Mouse (Mus musculus) midbrain, embryonic 15.5 days (tissue): Measurements from ENCODE around the gene Pes1. TPM values are rescaled to one million over a fixed set of nuclear protein-coding genes. Genes with fewer than 3 reads are reported as not detected.

Experiments used
- ATAC-seq: fragments of 200-750 bp; cut with Nextera tagmentation; replicated peaks from 2 replicates; pipeline ENCODE4 v1.8.0; 2017; ENCODE audit warnings: moderate TSS enrichment
- H3K27ac ChIP-seq: fragments of 300-500 bp; sonication (generic); 2 replicates; pipeline ENCODE4 v1.5.1; 2015; ENCODE audit warnings: mild to moderate bottlenecking, inconsistent platforms
- H3K27me3 ChIP-seq: fragments of 300-500 bp; sonication (generic); replicated peaks from 2 replicates; pipeline ENCODE4 v1.6.1; 2015; ENCODE audit warnings: inconsistent platforms
- H3K36me3 ChIP-seq: fragments of 300-500 bp; sonication (generic); replicated peaks from 2 replicates; pipeline ENCODE4 v1.6.1; 2015; ENCODE audit warnings: inconsistent platforms
- H3K4me1 ChIP-seq: fragments of 300-500 bp; sonication (generic); 2 replicates; pipeline ENCODE4 v1.6.1; 2015; ENCODE audit warnings: inconsistent platforms
- H3K4me2 ChIP-seq: fragments of 300-500 bp; sonication (generic); 2 replicates; pipeline ENCODE4 v1.6.1; 2015; ENCODE audit warnings: inconsistent platforms, mild to moderate bottlenecking, moderate library complexity
- H3K4me3 ChIP-seq: fragments of 300-500 bp; sonication (generic); 2 replicates; pipeline ENCODE4 v1.5.1; 2015; ENCODE audit warnings: mild to moderate bottlenecking, inconsistent platforms
- H3K9ac ChIP-seq: fragments of 300-500 bp; sonication (generic); 2 replicates; pipeline ENCODE4 v1.6.1; 2015; ENCODE audit warnings: mild to moderate bottlenecking, inconsistent platforms
- H3K9me3 ChIP-seq: fragments of 300-500 bp; sonication (generic); 2 replicates; pipeline ENCODE4 v1.6.1; 2016; ENCODE audit warnings: inconsistent platforms
- WGBS: fragments of 180-500 bp; shearing (Covaris S2); methylation state at CpG from one replicate; pipeline ENCODE4 v1.1.7; 2015; ENCODE audit warnings: mixed read lengths; 5-methylcytosine and 5-hydroxymethylcytosine counted together
- polyA plus RNA-seq: library from polyadenylated mRNA; unstranded; fragments of >200 nt; fragmentation: Nextera tagmentation; extraction: Ambion mirVana; gene quantifications from 2 replicates; pipeline ENCODE4 v1.2.1, GENCODE M21; 2015

The Pes1 gene
- polyA plus RNA-seq, 1 experiment from 2014 or later: 60.1 TPM

GRCm38 (mm10) chr11:4027066-4027465 lies 63.3 kb downstream of the Pes1 start:
- no peaks in the 10 kb centered on the region for H3K9me3 ChIP-seq
- H3K27ac ChIP-seq: no peak overlapping the region
- no peaks in the 10 kb centered on the region for H3K4me1 ChIP-seq
- WGBS: 83% methylated on average over 8 of the region's 8 CpGs
- no peak overlapping the region for H3K4me3 ChIP-seq
- no peaks in the 10 kb centered on the region for H3K27me3 ChIP-seq
- no peak overlapping the region for H3K4me2 ChIP-seq
- H3K9ac ChIP-seq: no peak overlapping the region
- no peaks in the 10 kb centered on the region for H3K36me3 ChIP-seq
- no peak for ATAC-seq

- Histone ChIP-seq H3K36me3 (no peaks in the 10 kb centered on the region), H3K27ac (no peak overlapping the region), H3K9ac (no peak overlapping the region), H3K4me1 (no peaks in the 10 kb centered on the region), H3K4me2 (no peak overlapping the region), H3K4me3 (no peak overlapping the region), H3K9me3 (no peaks in the 10 kb centered on the region), H3K27me3 (no peaks in the 10 kb centered on the region)
- WGBS: 82% methylated on average over 9 of the region's 9 CpGs
- no peak for ATAC-seq
Measured at GRCm38 (mm10) chr11:4027561-4028334, 64.0 kb downstream of the Pes1 start.

- Histone ChIP-seq H3K27me3 (no peaks in the 10 kb centered on the region), H3K9ac (no peak overlapping the region), H3K4me3 (no peak overlapping the region), H3K4me2 (no peak overlapping the region), H3K27ac (no peak overlapping the region), H3K9me3 (no peaks in the 10 kb centered on the region), H3K36me3 (no peaks in the 10 kb centered on the region), H3K4me1 (no peaks in the 10 kb centered on the region)
- 71% methylated on average over 4 of the region's 4 CpGs for WGBS
- no peak for ATAC-seq
Measured at GRCm38 (mm10) chr11:4029343-4029742, 65.6 kb downstream of the Pes1 start.

Other genes starting within 250 kb of the Pes1 start
- gene Osbp2, start 100.1 kb upstream of the Pes1 start, polyA plus RNA-seq: 33.5 and 36.2 TPM in 2 replicates
- 0.43 and 0.90 TPM in 2 replicates for gene 4921536K21Rik, start 68.9 kb upstream of the Pes1 start, polyA plus RNA-seq
- gene Dusp18, start 68.7 kb upstream of the Pes1 start, polyA plus RNA-seq: 41.4 and 42.9 TPM in 2 replicates
- gene Slc35e4, start 49.3 kb upstream of the Pes1 start, polyA plus RNA-seq: 17.9 and 19.4 TPM in 2 replicates
- gene Tcn2, start 31.8 kb upstream of the Pes1 start, polyA plus RNA-seq: 22.6 and 24.9 TPM in 2 replicates
- 0.23 TPM in 1 of 2 replicates, not detected in the other for gene 4930556J24Rik, start 12.8 kb downstream of the Pes1 start, polyA plus RNA-seq
- gene Gal3st1, start 19.7 kb downstream of the Pes1 start, polyA plus RNA-seq: 5.4 and 5.5 TPM in 2 replicates
- not detected in 2 replicates for gene Sec14l4, start 67.5 kb downstream of the Pes1 start, polyA plus RNA-seq
- 1.3 and 1.4 TPM in 2 replicates for gene Sec14l3, start 100.9 kb downstream of the Pes1 start, polyA plus RNA-seq
- gene Mtfp1, start 131.5 kb downstream of the Pes1 start, polyA plus RNA-seq: 9.3 and 12.8 TPM in 2 replicates
- 4.0 TPM in 2 replicates for gene Sec14l2, start 159.4 kb downstream of the Pes1 start, polyA plus RNA-seq
- 55.3 and 55.4 TPM in 2 replicates for gene Rnf215, start 171.2 kb downstream of the Pes1 start, polyA plus RNA-seq
- gene Ccdc157, start 196.3 kb downstream of the Pes1 start, polyA plus RNA-seq: 9.0 and 10.3 TPM in 2 replicates
- 53.7 and 57.5 TPM in 2 replicates for gene Sf3a1, start 196.4 kb downstream of the Pes1 start, polyA plus RNA-seq
- gene Tbc1d10a, start 222.8 kb downstream of the Pes1 start, polyA plus RNA-seq: 35.0 and 38.6 TPM in 2 replicates